Mouse (Mus musculus) heart, adult 2 months (tissue): ENCODE measurements at regions not wholly inside any gene's neighbourhood (a gene's known extent, or its start where the extent isn't known, plus 50 kb on each side); places are given as distances from the start of the nearest gene placed in this dataset.
A peak's percentile ranks its signal among the peaks of the same experiment; 100 is the strongest.

Source experiments
- DNase-seq, 2 experiments: peaks; one replicate each; pipeline ENCODE4 v3.0.0; 2021
- H3K27ac ChIP-seq: fragments of 200-600 bp; 2 replicates; pipeline ENCODE4 v1.8.1; 2022
- H3K27me3 ChIP-seq: fragments of 200-500 bp; 2 replicates; pipeline ENCODE4 v1.6.1; 2012; ENCODE audit warnings: mild to moderate bottlenecking, low read length, inconsistent platforms, mixed read lengths; ENCODE audit not compliant: control insufficient read depth, insufficient read depth
- H3K36me3 ChIP-seq: fragments of 200-500 bp; 2 replicates; pipeline ENCODE4 v1.6.1; 2012; ENCODE audit warnings: low read length, inconsistent platforms; ENCODE audit not compliant: control insufficient read depth, insufficient read depth
- H3K4me1 ChIP-seq: fragments of 200-500 bp; 2 replicates; pipeline ENCODE4 v1.6.1; 2011; ENCODE audit warnings: low read length; ENCODE audit not compliant: control insufficient read depth, insufficient read depth
- H3K4me3 ChIP-seq: fragments of 200-600 bp; 2 replicates; pipeline ENCODE4 v1.8.1; 2022
- H3K79me2 ChIP-seq: fragments of 200-500 bp; replicated peaks from 2 replicates; pipeline ENCODE4 v1.6.1; 2012; ENCODE audit warnings: mild to moderate bottlenecking, inconsistent platforms, low read length, moderate library complexity, mixed read lengths; ENCODE audit not compliant: control insufficient read depth, insufficient read depth
- H3K9ac ChIP-seq: fragments of 200-500 bp; 2 replicates; pipeline ENCODE4 v1.6.1; 2012; ENCODE audit warnings: low read depth, mild to moderate bottlenecking, control low read depth, inconsistent platforms, low read length, mixed read lengths
- CTCF ChIP-seq: fragments of 200-600 bp; IDR thresholded peaks from 2 replicates; pipeline ENCODE4 v1.8.1; 2022; ENCODE audit warnings: antibody characterized with exemption, mild to moderate bottlenecking, moderate library complexity
- EP300 ChIP-seq: fragments of 200-500 bp; IDR thresholded peaks from 2 replicates; pipeline ENCODE4 v1.6.1; 2011; ENCODE audit warnings: low read depth, low read length, control low read depth; ENCODE audit not compliant: insufficient read depth
- POLR2A ChIP-seq: fragments of 200-500 bp; IDR thresholded peaks from 2 replicates; pipeline ENCODE4 v1.6.1; 2011; ENCODE audit warnings: mild to moderate bottlenecking, low read depth, low read length, control low read depth; ENCODE audit not compliant: insufficient read depth
- WGBS: fragments of 180-500 bp; shearing (Covaris S2); methylation state at CpG from one replicate; pipeline ENCODE4 v1.1.7; 2018; 5-methylcytosine and 5-hydroxymethylcytosine counted together
- intact Hi-C: fragments of 180-260 bp; cut with DNase I; formaldehyde crosslinking; loops from one replicate; pipeline ENCODE4 v1.15.1; 2025

- H3K27ac ChIP-seq, result peak overlapping the region; percentile 56
- H3K27me3 ChIP-seq, result no peaks in the 10 kb centered on the region
- intact Hi-C loops, result loop anchor here (5.0 to 10.0 kb wide), 3 partner anchors 337 to 1415 kb away; no protein-coding TSS in a partner anchor
- DNase-seq, result peak; percentile 50 to 76
- H3K4me1 ChIP-seq, result peaks cover 10% of the 10 kb centered on the region
- H3K9ac ChIP-seq, result peak overlapping the region; percentile 17; the same call in 1 of the 2 replicates
- WGBS, result 38% methylated on average over 16 of the region's 16 CpGs
- H3K79me2 ChIP-seq, result no peaks in the 10 kb centered on the region
- peak overlapping the region; percentile 42 for H3K4me3 ChIP-seq
- TF ChIP-seq CTCF, result peak; percentile 53
- TF ChIP-seq POLR2A, result no peak
- 0 out of 2 replicates have a peak, but pooled peaks have one; percentile 50 for TF ChIP-seq EP300
- peaks cover 5% of the 10 kb centered on the region for H3K36me3 ChIP-seq
These were observed 162.6 kb downstream of the Gm11361 start for GRCm38 (mm10) chr13:28419950-28420381.

- intact Hi-C loops, result loop anchor here (5.0 to 10.0 kb wide), 3 partner anchors 338 to 1416 kb away; no protein-coding TSS in a partner anchor
- WGBS, result 74% methylated on average over 17 of the region's 17 CpGs
- TF ChIP-seq POLR2A (no peak), EP300 (no peak), CTCF (no peak)
- Histone ChIP-seq H3K9ac (no peak overlapping the region), H3K4me1 (peaks cover 7% of the 10 kb centered on the region), H3K4me3 (peak overlapping the region; percentile 42), H3K27ac (peak overlapping the region; percentile 56), H3K79me2 (no peaks in the 10 kb centered on the region), H3K36me3 (peaks cover 2% of the 10 kb centered on the region), H3K27me3 (no peaks in the 10 kb centered on the region)
- peak; percentile 7 to 22 for DNase-seq
These were observed 161.8 kb downstream of the Gm11361 start for GRCm38 (mm10) chr13:28418936-28419681.

- H3K4me3 ChIP-seq, result peak overlapping the region; percentile 42
- DNase-seq, result peak; percentile 60 to 61
- no peaks in the 10 kb centered on the region for H3K27me3 ChIP-seq
- peaks cover 7% of the 10 kb centered on the region for H3K4me1 ChIP-seq
- TF ChIP-seq CTCF, result no peak
- TF ChIP-seq POLR2A, result no peak
- TF ChIP-seq EP300, result no peak
- peak overlapping the region; percentile 21; the same call in 1 of the 2 replicates for H3K9ac ChIP-seq
- H3K79me2 ChIP-seq, result no peaks in the 10 kb centered on the region
- WGBS, result 6% methylated on average over 11 of the region's 11 CpGs
- intact Hi-C loops, result loop anchor here (5.0 to 10.0 kb wide), 3 partner anchors 339 to 1417 kb away; no protein-coding TSS in a partner anchor
- H3K36me3 ChIP-seq, result peaks cover 2% of the 10 kb centered on the region
- peak overlapping the region; percentile 52 for H3K27ac ChIP-seq
These were observed 160.9 kb downstream of the Gm11361 start for GRCm38 (mm10) chr13:28417929-28418881.

- intact Hi-C loops, result loop anchor here (5.0 to 10.0 kb wide), 3 partner anchors 340 to 1417 kb away; no protein-coding TSS in a partner anchor
- Histone ChIP-seq H3K79me2 (no peaks in the 10 kb centered on the region), H3K27me3 (no peaks in the 10 kb centered on the region), H3K4me1 (peaks cover 7% of the 10 kb centered on the region), H3K9ac (no peak overlapping the region), H3K36me3 (peaks cover 2% of the 10 kb centered on the region), H3K27ac (peak overlapping the region; percentile 52), H3K4me3 (peak overlapping the region; percentile 42)
- TF ChIP-seq POLR2A (no peak), EP300 (no peak), CTCF (no peak)
- DNase-seq, result peak; percentile 26 to 62
- 8% methylated on average over 7 of the region's 7 CpGs for WGBS
These were observed 160.2 kb downstream of the Gm11361 start for GRCm38 (mm10) chr13:28417431-28417928.

GRCm38 (mm10) chr13:28416887-28417286 lies 159.6 kb downstream of the Gm11361 start:
- H3K27me3 ChIP-seq, result no peaks in the 10 kb centered on the region
- peaks cover 7% of the 10 kb centered on the region for H3K4me1 ChIP-seq
- DNase-seq, result no peak
- H3K36me3 ChIP-seq, result peaks cover 2% of the 10 kb centered on the region
- no peak for TF ChIP-seq EP300
- no peak for TF ChIP-seq CTCF
- no peak for TF ChIP-seq POLR2A
- 43% methylated on average over 8 of the region's 8 CpGs for WGBS
- H3K27ac ChIP-seq, result peak overlapping the region; percentile 52
- H3K4me3 ChIP-seq, result peak overlapping the region; percentile 42
- intact Hi-C loops, result loop anchor here (5.0 to 10.0 kb wide), 3 partner anchors 340 to 1418 kb away; no protein-coding TSS in a partner anchor
- no peaks in the 10 kb centered on the region for H3K79me2 ChIP-seq
- H3K9ac ChIP-seq, result no peak overlapping the region
